Mouse (Mus musculus) monocyte, adult 2 months (primary cell): ENCODE results near the gene Chn2.

Experiments used
- DNase-seq, 2 experiments: peaks; one replicate each; pipeline ENCODE4 v3.0.0; 2022; ENCODE audit warnings: low spot score in 2 of 2, low read depth in 1 of 2

Gene Chn2

DNA sequence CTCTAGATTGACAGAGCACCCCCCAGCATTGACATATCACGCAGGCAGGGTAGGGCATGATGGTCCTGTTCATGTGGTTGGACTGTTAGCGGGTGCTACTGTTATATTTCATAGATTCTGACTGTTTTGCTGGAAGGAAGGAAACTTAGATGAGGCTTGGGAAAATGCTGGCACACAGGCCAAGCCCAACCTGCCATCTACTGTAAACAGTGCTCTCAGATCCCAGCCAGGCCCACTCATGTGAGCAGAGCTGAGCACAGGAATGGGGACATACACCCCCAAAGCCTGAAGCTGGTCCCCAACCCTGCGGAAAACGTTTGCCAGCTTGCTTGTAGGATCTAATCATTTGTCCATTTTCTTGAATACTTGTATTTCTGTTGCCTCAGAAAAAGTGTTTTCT lies 32.1 kb downstream of the Chn2 start:
- no peak for DNase-seq

DNA sequence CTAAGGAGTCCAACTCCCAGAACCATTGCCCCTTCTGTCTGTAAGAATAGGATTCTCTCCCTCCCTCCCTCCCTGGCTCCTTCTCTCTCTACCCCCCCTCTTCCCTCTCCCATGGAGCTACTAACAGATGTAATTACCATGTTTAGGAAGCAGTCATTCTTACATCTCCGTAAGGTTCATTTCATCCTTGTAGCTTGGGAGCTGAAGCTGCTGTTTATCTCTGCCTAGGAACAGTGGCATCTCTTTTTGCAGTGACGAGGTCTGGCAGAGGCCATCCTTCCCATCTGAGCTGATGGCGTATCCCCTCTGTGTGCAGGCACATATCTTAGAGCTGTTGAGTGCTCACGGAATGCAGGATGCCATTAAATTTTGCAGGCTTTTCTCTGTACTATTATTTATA lies 35.1 kb downstream of the Chn2 start:
- no peak for DNase-seq

DNA sequence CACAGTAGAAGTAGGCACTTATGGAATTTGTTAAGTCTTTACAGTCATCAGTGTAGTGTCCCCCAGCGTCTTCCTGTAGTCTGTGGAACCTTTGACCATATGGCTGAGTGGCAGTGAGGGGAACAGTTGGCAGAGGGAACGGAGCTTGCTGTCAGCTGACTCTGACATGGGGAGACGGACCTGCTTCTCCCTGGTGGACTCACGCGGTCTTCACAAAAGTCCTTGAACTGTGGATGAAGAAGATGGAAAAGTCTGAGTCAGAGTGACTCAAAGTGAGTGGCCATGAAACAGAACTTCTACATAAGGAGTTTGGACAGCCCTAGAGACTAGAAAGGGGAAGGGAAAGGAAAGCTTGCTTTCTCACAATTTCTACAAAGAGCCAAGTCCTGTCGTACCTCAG lies 36.1 kb downstream of the Chn2 start:
- no peak for DNase-seq

DNA sequence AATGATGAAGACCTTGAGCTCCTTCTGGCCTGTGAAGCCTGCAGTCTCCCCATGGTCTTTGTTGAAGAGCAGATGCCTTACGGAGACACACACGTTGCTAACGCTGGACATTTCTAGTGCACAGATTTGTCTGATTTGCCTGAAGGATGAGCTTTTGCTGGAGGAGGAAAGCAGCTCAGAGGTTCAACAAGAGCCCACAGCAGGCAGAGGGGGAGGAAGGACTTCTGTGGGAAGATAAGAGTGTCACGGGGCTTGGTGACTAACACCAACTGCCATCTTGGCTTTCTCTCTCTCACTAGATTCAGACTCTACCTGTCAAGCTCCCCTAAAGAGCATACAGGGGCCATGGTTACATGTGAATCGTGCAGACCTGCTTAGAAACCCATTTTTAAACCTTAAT lies 37.3 kb downstream of the Chn2 start:
- no peak for DNase-seq

DNA sequence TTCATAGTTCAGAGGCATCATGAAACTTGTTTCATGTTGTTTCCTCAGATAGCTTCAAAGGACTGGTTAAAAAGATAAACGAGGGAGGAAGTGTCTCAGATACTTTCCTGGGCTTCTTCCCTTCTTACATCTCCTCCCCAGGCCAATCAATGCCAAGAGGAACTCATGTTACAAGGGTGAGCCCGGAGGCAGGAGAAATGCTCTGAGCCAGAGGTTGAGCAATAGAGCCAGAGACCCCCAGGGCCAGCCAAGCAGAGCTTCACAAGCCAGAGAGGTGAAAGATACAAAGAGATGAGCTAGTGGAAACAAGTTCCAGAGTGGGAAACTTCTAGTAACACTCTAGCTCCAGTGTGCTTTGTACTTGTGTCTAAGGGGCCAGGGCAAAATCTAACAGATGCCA lies 38.9 kb downstream of the Chn2 start:
- DNase-seq, result no peak

DNA sequence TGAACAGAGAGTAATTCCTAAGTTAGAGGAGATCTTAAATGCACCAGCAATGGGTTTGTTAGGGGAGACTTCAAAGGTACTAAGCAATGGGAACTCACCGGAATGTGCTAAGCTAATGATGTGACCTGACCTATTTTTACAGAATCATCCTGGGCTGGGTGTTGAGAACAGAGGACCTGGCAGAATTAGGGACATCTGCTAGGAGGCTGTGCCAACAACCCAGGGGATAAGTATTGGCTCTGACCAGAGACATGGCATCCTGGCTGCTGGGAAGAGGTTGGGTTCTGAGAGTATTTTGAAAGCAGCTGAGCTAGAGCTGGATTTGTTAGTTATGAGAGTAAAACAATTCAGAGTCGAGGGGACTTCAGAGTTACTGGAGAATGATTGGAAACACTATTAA lies 40.5 kb downstream of the Chn2 start:
- no peak for DNase-seq

DNA sequence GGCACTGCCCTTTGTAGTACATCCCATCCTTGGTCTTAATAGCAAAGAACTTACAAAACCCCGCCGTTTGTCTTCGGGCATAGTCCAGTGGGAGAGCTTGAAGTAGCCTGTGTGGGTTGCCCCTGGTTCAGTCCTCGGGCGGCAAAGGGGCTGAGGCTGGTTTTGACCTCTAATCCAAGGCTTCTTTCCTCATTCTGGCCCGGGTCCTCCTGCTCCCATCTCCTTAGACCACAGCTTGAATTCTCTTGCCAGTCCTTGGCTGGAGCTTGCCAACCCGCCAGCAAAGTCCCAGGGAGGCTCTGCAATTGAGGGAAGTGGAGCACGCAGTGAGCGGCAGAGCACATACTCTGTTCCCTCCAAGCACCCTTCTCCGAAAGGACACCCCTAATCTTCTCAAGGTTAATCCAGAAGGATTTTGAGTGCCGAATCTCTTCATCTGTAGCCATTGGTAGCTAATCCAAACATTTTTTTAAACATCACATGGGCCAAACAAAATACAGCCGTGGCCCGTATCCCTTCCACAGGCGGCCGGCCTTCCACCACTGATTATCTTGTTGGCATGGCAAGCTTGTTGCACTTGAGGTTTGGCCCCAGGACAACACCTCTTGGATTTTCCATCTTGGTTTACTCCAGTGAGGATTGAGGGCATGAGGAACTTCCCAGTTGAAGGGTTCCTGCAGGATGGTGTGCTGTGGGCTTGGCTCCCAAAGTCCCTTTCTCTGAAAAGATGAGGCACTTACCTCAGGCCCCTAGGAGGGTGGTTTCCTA lies 41.3 kb downstream of the Chn2 start:
- DNase-seq, result no peak

DNA sequence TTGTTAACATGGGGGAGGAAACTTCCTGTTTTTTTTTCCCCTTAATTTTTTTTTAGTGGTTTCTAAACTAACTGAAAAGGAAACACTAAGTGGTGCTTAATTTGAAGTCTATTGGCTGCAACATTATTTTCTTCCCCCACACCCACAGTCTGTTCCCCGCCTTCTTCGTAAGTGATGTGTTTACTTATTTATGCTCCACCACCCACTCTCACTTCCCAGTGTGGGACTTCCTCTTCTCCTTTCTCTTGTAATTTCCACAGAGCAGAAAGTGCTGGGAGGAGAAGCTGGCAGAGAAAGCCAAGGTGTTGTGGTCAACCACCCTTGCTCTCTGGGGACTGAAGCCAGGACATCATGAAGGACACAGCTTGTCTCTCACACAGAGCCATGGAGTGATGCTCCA lies 43.2 kb downstream of the Chn2 start:
- DNase-seq, result peak; percentile 67 to 83

DNA sequence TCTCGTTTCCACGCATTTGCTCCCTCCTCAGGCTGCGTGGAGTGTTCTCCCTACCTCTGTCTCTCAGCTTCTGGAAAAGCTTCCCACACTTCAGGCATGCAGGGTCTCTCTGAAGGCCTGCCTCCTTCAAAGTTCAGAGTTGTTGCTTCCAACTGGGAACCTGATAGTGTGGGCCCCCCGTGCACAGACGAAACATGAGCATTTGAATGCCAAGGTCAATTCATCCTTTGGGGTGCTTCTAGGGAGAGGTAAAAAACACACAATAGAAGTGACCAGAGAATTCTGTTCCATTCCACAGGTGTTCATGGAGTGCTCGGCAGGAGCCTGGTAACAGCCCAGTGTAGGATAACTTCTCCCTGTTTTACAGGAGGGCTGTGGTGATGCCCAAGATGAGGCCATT lies 44.7 kb downstream of the Chn2 start:
- no peak for DNase-seq

DNA sequence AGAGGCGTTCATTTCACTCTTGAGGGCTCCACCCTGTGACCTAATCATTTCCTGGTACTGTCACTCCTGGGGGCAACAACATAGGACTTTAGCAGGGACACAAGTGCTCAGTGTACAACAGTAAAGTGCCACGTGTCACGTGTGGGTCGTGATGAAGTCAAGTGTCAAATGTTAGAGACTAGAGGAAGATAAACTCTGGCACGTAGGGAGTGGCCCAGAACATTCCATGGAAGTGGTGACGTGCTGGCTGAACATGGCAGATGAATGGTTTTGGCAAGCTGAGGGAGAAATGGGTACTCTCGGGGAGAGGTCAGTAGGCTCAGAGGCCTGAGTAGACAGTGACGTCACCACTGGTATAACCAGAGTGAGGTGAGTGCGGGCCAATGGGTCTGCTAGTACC lies 45.7 kb downstream of the Chn2 start:
- DNase-seq, result no peak

DNA sequence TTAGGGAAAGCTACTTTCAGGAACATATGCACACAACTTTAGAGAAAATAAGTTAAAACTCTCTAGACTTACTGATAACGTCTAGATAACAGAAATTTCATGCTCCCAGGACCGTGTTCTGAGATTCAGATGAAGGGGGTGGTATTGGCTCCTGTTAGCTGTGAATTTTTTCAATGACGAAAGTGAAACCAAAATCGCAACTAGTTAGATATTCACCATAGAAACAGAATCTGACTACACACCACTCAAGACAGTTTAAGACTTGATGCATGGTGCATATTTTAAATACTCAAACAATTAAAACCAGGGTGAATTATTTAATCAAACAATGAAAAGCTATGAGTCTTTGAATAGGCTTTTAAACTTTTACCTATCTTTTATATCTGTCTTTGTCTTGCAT lies 48.8 kb downstream of the Chn2 start:
- no peak for DNase-seq

DNA sequence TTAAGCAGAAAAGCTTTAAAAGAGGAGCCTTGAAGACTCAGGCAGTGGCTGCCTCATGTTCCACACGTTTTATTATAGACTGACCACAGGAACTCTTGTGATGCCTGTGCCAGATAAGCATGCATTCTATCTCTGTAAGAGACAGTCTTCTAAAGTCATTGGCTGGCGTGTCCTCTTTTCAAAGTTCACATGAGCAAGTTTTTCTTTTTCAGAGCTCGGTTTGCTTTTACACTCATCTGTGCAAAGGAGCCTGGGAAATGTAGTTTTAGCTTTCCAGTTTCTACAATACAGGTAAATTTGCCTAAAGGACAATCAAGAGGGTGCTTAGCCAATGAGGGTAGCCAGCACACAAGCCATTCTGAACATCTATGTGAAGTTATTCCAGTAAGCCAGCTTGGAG lies 51.5 kb downstream of the Chn2 start:
- DNase-seq, result no peak

DNA sequence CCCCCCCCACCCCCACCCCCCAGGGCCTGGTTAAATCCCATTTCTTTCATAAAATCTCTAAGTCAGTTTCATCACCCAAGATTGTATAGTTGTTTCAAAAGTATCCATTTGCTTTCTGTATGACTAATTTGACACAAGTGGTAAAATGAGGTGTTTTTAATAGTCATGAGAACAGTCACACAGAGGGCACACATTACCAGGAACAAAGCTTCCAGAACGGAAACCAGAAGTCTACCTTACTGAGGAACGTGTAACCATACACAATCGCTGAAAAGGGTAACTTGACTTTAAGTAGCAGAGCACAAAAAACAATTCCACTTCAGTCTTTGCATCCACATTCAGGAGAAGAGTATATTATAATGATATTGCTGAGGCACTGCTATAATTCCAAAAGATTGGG lies 53.6 kb downstream of the Chn2 start:
- no peak for DNase-seq

DNA sequence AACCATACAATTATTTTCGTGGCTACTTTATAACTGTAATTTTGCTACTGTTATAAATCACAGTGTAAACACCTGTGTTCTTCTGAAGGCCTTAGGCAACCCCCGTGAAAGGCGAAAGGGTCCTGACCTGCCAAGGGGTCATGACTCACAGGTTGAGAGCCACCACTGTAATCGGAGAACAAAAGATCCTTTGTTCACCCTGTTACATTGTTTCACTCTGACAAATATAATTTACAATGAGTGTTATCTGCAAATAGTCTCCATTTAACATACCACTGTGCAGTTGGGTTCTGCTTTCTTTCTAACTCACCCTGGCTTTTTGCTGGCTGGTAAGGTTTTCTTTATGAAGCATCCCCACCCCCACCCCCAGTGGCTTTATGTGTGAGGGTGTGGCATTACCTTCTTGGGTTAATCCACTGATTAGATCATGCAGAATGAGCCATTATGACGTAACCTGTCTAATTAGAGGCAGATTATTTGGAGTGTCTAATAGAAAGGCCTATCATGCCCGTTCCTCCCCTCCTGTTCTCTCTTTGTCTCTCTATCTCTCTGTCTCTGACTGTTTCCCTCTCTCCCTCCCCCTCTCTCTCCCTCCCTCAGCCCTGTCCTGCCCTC lies 56.9 kb downstream of the Chn2 start:
- DNase-seq, result no peak

DNA sequence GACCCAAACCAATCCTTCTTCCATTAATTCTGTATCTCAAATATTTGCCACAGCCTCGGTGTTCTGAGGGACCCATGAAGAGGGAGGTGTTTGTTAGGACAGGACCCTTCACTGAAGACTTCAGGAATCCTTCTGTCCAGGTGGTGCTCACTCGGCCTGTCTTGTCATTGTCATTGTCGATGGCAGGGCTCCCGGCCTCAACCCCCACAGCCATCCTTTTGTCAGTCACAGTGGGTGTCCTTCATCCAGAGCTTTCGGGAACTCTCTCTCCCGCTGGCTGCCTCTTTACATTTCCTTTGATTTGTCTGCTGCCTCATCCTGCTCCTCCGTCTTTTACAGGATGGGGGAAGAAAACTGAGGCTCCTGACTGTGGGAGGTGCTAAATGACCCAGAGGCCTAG lies 57.5 kb downstream of the Chn2 start:
- DNase-seq, result no peak

DNA sequence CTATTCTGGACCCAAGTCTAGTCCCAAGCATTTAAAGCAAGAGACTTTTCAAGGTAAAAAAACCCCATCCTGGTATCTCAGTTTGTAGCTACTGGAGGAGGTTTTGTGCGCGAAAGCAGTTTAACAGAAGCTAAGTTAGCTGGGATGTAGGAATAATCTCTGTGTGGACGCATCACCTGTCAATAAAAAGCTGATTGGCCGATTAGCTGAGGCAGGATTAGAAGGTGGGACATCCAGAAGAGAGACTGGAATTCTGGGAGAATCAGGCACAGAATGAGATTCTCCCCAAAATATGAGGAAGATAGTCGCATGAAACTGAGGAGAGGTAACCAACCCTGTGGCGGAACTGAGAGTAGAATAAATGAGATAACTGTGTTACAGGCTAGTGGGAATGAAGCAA lies 59.0 kb downstream of the Chn2 start:
- no peak for DNase-seq

DNA sequence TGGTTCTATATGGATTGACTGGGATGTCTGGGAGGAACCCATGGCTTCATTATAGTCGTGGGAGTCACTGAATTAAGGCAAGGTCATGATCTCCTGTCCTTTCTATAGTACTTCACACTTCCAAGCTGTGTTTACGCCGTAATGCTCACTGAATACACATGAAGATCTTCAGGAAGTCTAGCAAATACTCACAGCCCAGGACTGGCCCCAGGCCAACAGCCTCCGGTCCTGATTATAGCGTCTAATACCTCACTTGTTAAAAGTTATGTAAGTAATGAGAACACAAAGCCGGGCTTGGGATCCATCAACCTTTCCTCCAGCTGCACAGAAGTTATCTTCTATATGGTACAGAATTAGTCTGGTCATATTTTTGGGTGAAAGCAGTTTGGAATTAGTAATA lies 60.3 kb downstream of the Chn2 start:
- DNase-seq, result no peak

DNA sequence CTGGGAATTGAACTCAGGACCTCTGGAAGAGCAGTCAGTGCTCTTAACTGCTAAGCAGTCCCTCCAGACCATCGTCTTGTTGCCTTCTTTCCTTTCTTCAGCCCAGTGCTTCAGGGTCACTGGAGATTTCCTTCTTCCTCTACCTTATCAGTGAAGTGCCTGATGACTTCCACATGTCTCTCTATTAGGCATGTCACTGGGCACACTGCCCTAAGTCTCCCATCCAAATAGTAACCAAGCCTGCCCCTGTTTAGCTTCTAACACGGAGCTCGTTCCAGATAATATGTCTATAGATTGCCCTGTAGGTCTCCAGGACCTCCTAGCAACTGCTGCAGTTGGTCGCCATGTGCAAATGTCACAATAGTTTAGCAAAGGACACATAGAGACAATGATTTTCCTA lies 62.9 kb downstream of the Chn2 start:
- no peak for DNase-seq

DNA sequence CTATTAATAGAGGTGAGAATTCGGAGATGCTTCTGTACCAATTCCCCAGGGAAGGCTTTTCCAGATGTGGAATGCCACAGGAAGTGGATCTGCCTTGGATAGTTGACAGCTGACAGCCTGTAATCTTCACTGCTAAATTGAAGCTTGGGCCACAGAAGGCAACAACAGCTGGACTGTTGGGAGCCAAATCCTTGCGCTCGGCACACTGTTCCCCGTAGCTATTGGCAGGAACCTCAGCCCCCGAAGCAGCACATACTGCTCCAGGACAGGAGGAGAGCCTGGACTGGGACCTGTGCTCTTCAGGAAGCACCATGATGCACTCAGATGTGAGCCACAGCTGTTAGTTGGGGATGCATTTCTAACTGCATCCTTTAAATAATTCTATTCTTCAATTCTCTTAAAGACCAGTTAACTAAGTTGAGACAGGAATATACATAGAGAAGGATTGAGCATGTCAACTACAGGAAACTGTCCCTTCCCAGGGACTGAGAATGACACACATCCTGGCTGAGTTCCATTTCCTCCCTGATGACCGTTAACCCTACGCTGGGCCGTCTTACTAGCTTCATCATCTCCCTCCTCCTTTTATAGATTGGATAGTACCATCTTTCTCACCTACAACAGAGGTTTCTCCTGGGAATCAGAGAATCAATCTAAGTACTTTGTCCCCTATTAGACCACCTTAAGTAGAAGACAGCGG lies 64.1 kb downstream of the Chn2 start:
- no peak for DNase-seq

DNA sequence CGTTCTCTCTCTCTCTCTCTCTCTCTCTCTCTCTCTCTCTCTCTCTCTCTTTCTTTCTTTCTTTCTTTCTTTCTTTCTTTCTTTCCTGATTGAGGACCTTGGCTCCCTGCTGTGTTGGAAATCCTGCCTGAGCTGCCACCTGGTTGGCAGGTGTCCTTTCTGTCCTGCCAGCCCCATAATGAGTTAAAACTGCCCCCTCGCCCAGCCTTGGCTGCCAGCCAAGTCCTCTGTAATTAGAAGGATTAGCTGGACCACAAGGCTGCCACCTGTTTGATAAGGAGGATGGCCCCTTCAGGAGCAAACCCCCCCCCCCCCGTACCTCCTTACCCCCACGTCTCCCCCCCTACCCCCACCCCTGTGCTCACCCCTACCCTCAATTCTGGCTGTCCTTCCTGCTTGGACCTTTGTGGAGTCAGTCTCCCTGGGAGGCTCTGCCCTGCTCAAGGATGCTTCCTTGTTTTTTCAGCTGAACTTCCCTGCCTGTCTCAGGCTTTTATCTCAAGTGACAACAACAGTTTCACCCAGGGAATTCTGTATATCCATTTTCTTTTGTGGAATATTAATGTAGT lies 72.1 kb downstream of the Chn2 start:
- DNase-seq, result no peak

DNA sequence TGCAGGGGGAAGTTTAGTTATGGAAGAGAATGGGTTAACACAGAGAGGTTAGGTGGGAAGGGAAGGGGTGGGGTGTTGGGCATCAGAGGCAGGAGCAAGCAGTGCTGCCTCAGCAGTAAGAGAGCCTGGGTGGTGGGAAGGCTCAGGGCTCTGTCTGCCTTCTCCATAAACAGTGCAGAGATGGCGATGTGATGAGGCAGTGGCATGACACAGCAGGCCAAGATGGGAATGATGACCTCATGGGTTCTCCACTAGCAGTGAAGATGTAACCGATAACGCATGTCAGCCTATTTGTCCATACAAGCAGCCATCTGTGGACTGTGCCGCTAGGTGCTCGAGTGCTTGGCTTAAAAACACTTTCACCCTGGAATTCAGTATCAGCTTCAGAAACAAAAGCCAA lies 74.0 kb downstream of the Chn2 start:
- no peak for DNase-seq

DNA sequence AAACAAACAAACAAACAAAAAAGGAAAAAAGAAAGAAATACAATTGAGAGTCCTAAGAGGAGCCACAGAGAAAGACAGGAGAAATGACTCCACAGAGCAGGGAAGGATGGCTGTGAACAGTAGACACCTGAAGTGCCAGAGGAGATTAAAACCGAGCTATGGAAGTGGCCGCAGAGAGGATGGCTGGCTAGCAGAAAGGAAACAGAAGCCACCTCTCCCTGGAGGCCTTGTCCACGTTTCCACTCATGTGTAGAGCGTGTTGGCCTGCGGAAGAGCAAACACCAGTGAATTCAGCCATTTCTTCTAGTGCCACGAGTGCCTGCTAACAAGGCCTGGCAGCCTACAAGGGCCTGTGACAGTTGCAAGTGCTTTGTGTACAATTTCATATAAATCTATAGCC lies 75.1 kb downstream of the Chn2 start:
- DNase-seq, result no peak
